Mouse (Mus musculus) testis, adult 2 months (tissue): ENCODE results near the gene Camta1.

Source experiments
- CTCF ChIP-seq: fragments of 200-500 bp; IDR thresholded peaks from 2 replicates; pipeline ENCODE4 v1.5.1; 2012; ENCODE audit warnings: low read depth, mild to moderate bottlenecking, inconsistent platforms, low read length, moderate library complexity; ENCODE audit not compliant: control insufficient read depth, insufficient read depth, insufficient replicate concordance
- POLR2A ChIP-seq: fragments of 200-500 bp; IDR thresholded peaks from 2 replicates; pipeline ENCODE4 v1.6.1; 2012; ENCODE audit warnings: low read depth, mild to moderate bottlenecking, inconsistent platforms, low read length, moderate library complexity; ENCODE audit not compliant: control insufficient read depth

DNA sequence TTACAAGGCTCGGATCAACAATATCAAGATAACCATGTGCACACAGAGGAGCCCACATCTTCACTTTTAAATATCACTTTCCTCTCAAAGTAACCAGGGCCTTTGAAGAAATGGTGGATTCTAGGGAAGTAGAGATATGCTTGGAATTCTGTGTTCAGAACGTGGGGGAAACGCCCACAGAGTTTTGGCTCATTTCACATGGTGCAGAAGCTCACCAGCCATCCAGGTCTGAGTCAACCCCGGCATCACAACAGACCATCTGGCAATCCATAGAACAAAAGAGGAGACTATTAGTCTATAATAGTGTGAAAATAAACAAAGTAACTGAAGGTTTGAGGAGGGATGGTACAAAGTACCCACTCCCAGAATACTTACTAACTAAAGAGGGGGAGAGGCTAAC, 626.7 kb downstream of the Camta1 start:
- TF ChIP-seq CTCF (no peak), POLR2A (no peak)
